Mouse (Mus musculus): ENCODE results near the gene Actr10. TPM values are rescaled to one million over a fixed set of nuclear protein-coding genes. Genes with fewer than 3 reads are reported as not detected.

Actr10 gene
- total and polyA plus RNA-seq, 3 experiments = 5.3 to 126 (median 113) TPM

GRCm38 (mm10) chr12:70898450-70898849, 39.2 kb upstream of the Actr10 start:
- Histone ChIP-seq H3K4me3 (ENCODE audit: low read depth, low read length) (no peak overlapping the region), H3K9me3 (replicated peaks) (no peaks in the 10 kb centered on the region), H3K36me3 (replicated peaks) (peaks cover 61% of the 10 kb centered on the region), H3K27me3 (ENCODE audit: insufficient read depth, low read length) (no peaks in the 10 kb centered on the region), H3K4me1 (ENCODE audit: insufficient read depth, low read depth, low read length) (no peaks in the 10 kb centered on the region)
- ATAC-seq (ENCODE audit: extremely low read depth, insufficient number of reproducible peaks, low FRiP score, poor library complexity, severe bottlenecking) = no peak
- TF ChIP-seq GATA2 (IDR thresholded peaks at IDR 0.05; ENCODE audit: borderline replicate concordance, low read depth, low read length) (no peak), GATA1 (IDR thresholded peaks at IDR 0.05; ENCODE audit: borderline replicate concordance, low read length) (no peak), POLR2AphosphoS5 (IDR thresholded peaks at IDR 0.05; ENCODE audit: insufficient replicate concordance, low read depth, low read length) (no peak), TAL1 (conservative IDR thresholded peaks at IDR 0.05; ENCODE audit: low read depth, low read length) (no peak), CTCF (IDR thresholded peaks at IDR 0.05; ENCODE audit: low read depth, low read length) (no peak)
- no peak for DNase-seq (ENCODE audit: low spot score)

- H3K4me1 ChIP-seq (ENCODE audit: insufficient read depth, low read depth, low read length) = no peaks in the 10 kb centered on the region
- no peak overlapping the region for H3K4me3 ChIP-seq (ENCODE audit: low read depth, low read length)
- peaks cover 11% of the 10 kb centered on the region for H3K36me3 ChIP-seq (replicated peaks)
- no peaks in the 10 kb centered on the region for H3K9me3 ChIP-seq (replicated peaks)
- DNase-seq (ENCODE audit: low spot score) (no peak), ATAC-seq (ENCODE audit: extremely low read depth, insufficient number of reproducible peaks, low FRiP score, poor library complexity, severe bottlenecking) (no peak)
- TF ChIP-seq GATA2 (IDR thresholded peaks at IDR 0.05; ENCODE audit: borderline replicate concordance, low read depth, low read length) (no peak), POLR2AphosphoS5 (IDR thresholded peaks at IDR 0.05; ENCODE audit: insufficient replicate concordance, low read depth, low read length) (no peak)
- no peaks in the 10 kb centered on the region; the same call in 1 of the 2 replicates for H3K27me3 ChIP-seq (ENCODE audit: insufficient read depth, low read length)
Measured at GRCm38 (mm10) chr12:70904471-70904870, 33.2 kb upstream of the Actr10 start.

- DNase-seq (ENCODE audit: low spot score) (no peak), ATAC-seq (ENCODE audit: extremely low read depth, insufficient number of reproducible peaks, low FRiP score, poor library complexity, severe bottlenecking) (no peak)
- no peaks in the 10 kb centered on the region for H3K9me3 ChIP-seq (replicated peaks)
- H3K36me3 ChIP-seq (replicated peaks) = peaks cover 7% of the 10 kb centered on the region
- peaks cover 10% of the 10 kb centered on the region for H3K4me1 ChIP-seq (ENCODE audit: insufficient read depth, low read depth, low read length)
- H3K4me3 ChIP-seq (ENCODE audit: low read depth, low read length) = no peak overlapping the region
- TF ChIP-seq CTCF (IDR thresholded peaks at IDR 0.05; ENCODE audit: low read depth, low read length) (no peak), GATA2 (IDR thresholded peaks at IDR 0.05; ENCODE audit: borderline replicate concordance, low read depth, low read length) (no peak), POLR2AphosphoS5 (IDR thresholded peaks at IDR 0.05; ENCODE audit: insufficient replicate concordance, low read depth, low read length) (no peak), TAL1 (conservative IDR thresholded peaks at IDR 0.05; ENCODE audit: low read depth, low read length) (no peak), GATA1 (IDR thresholded peaks at IDR 0.05; ENCODE audit: borderline replicate concordance, low read length) (no peak)
- H3K27me3 ChIP-seq (ENCODE audit: insufficient read depth, low read length) = peaks cover under 1% of the 10 kb centered on the region
Measured at GRCm38 (mm10) chr12:70906867-70907266, 30.8 kb upstream of the Actr10 start.

GRCm38 (mm10) chr12:70907651-70908050, 30.0 kb upstream of the Actr10 start:
- no peaks in the 10 kb centered on the region for H3K9me3 ChIP-seq (replicated peaks)
- no peak for ATAC-seq (ENCODE audit: extremely low read depth, insufficient number of reproducible peaks, low FRiP score, poor library complexity, severe bottlenecking)
- TF ChIP-seq CTCF (IDR thresholded peaks at IDR 0.05; ENCODE audit: low read depth, low read length) = no peak
- no peak for TF ChIP-seq GATA2 (IDR thresholded peaks at IDR 0.05; ENCODE audit: borderline replicate concordance, low read depth, low read length)
- no peak for TF ChIP-seq TAL1 (conservative IDR thresholded peaks at IDR 0.05; ENCODE audit: low read depth, low read length)
- TF ChIP-seq POLR2AphosphoS5 (IDR thresholded peaks at IDR 0.05; ENCODE audit: insufficient replicate concordance, low read depth, low read length) = no peak
- TF ChIP-seq GATA1 (IDR thresholded peaks at IDR 0.05; ENCODE audit: borderline replicate concordance, low read length) = no peak
- peaks cover 13% of the 10 kb centered on the region for H3K4me1 ChIP-seq (ENCODE audit: insufficient read depth, low read depth, low read length)
- peaks cover 3% of the 10 kb centered on the region for H3K27me3 ChIP-seq (ENCODE audit: insufficient read depth, low read length)
- H3K36me3 ChIP-seq (replicated peaks) = peaks cover 4% of the 10 kb centered on the region
- no peak for DNase-seq (ENCODE audit: low spot score)
- H3K4me3 ChIP-seq (ENCODE audit: low read depth, low read length) = no peak overlapping the region

GRCm38 (mm10) chr12:70908076-70908475, 29.6 kb upstream of the Actr10 start:
- Histone ChIP-seq H3K9me3 (replicated peaks) (no peaks in the 10 kb centered on the region), H3K36me3 (replicated peaks) (peaks cover 4% of the 10 kb centered on the region), H3K4me1 (ENCODE audit: insufficient read depth, low read depth, low read length) (peaks cover 16% of the 10 kb centered on the region), H3K27me3 (ENCODE audit: insufficient read depth, low read length) (peaks cover 3% of the 10 kb centered on the region), H3K4me3 (ENCODE audit: low read depth, low read length) (no peak overlapping the region)
- ATAC-seq (ENCODE audit: extremely low read depth, insufficient number of reproducible peaks, low FRiP score, poor library complexity, severe bottlenecking) (no peak), DNase-seq (ENCODE audit: low spot score) (no peak)
- TF ChIP-seq GATA1 (IDR thresholded peaks at IDR 0.05; ENCODE audit: borderline replicate concordance, low read length) (no peak), GATA2 (IDR thresholded peaks at IDR 0.05; ENCODE audit: borderline replicate concordance, low read depth, low read length) (no peak), CTCF (IDR thresholded peaks at IDR 0.05; ENCODE audit: low read depth, low read length) (no peak), TAL1 (conservative IDR thresholded peaks at IDR 0.05; ENCODE audit: low read depth, low read length) (no peak), POLR2AphosphoS5 (IDR thresholded peaks at IDR 0.05; ENCODE audit: insufficient replicate concordance, low read depth, low read length) (no peak)

GRCm38 (mm10) chr12:70910241-70910720, 27.4 kb upstream of the Actr10 start:
- peak; percentile 40; the same call in 1 of the 2 replicates for ATAC-seq (ENCODE audit: extremely low read depth, insufficient number of reproducible peaks, low FRiP score, poor library complexity, severe bottlenecking)
- Histone ChIP-seq H3K27me3 (ENCODE audit: insufficient read depth, low read length) (peaks cover 8% of the 10 kb centered on the region), H3K4me1 (ENCODE audit: insufficient read depth, low read depth, low read length) (peaks cover 26% of the 10 kb centered on the region), H3K36me3 (replicated peaks) (no peaks in the 10 kb centered on the region), H3K9me3 (replicated peaks) (no peaks in the 10 kb centered on the region), H3K4me3 (ENCODE audit: low read depth, low read length) (no peak overlapping the region)
- peak; percentile 45 for DNase-seq (ENCODE audit: low spot score)
- peak; percentile 93 for TF ChIP-seq CTCF (IDR thresholded peaks at IDR 0.05; ENCODE audit: low read depth, low read length)
- TF ChIP-seq GATA1 (IDR thresholded peaks at IDR 0.05; ENCODE audit: borderline replicate concordance, low read length) = no peak

- DNase-seq (ENCODE audit: low spot score) (peak; percentile 46), ATAC-seq (ENCODE audit: extremely low read depth, insufficient number of reproducible peaks, low FRiP score, poor library complexity, severe bottlenecking) (peak; percentile 62)
- H3K4me3 ChIP-seq (ENCODE audit: low read depth, low read length) = no peak overlapping the region
- H3K9me3 ChIP-seq (replicated peaks) = no peaks in the 10 kb centered on the region
- H3K4me1 ChIP-seq (ENCODE audit: insufficient read depth, low read depth, low read length) = peaks cover 26% of the 10 kb centered on the region
- TF ChIP-seq POLR2AphosphoS5 (IDR thresholded peaks at IDR 0.05; ENCODE audit: insufficient replicate concordance, low read depth, low read length) (no peak), CTCF (IDR thresholded peaks at IDR 0.05; ENCODE audit: low read depth, low read length) (peak; percentile 86)
- peaks cover 8% of the 10 kb centered on the region for H3K27me3 ChIP-seq (ENCODE audit: insufficient read depth, low read length)
- H3K36me3 ChIP-seq (replicated peaks) = no peaks in the 10 kb centered on the region
Measured at GRCm38 (mm10) chr12:70911029-70911428, 26.6 kb upstream of the Actr10 start.
